Mouse (Mus musculus) cerebellum, adult 2 months (tissue): ENCODE results near the gene Cnot10.

ENCODE experiments used
- CTCF ChIP-seq: fragments of 200-500 bp; IDR thresholded peaks from 2 replicates; pipeline ENCODE4 v1.5.1; 2011; ENCODE audit warnings: low read depth, mild to moderate bottlenecking, control low read depth, low read length, moderate library complexity, borderline replicate concordance; ENCODE audit not compliant: insufficient read depth
- POLR2A ChIP-seq: fragments of 200-500 bp; IDR thresholded peaks from 2 replicates; pipeline ENCODE4 v1.6.1; 2011; ENCODE audit warnings: low read length, control low read depth, borderline replicate concordance; ENCODE audit not compliant: insufficient read depth

DNA sequence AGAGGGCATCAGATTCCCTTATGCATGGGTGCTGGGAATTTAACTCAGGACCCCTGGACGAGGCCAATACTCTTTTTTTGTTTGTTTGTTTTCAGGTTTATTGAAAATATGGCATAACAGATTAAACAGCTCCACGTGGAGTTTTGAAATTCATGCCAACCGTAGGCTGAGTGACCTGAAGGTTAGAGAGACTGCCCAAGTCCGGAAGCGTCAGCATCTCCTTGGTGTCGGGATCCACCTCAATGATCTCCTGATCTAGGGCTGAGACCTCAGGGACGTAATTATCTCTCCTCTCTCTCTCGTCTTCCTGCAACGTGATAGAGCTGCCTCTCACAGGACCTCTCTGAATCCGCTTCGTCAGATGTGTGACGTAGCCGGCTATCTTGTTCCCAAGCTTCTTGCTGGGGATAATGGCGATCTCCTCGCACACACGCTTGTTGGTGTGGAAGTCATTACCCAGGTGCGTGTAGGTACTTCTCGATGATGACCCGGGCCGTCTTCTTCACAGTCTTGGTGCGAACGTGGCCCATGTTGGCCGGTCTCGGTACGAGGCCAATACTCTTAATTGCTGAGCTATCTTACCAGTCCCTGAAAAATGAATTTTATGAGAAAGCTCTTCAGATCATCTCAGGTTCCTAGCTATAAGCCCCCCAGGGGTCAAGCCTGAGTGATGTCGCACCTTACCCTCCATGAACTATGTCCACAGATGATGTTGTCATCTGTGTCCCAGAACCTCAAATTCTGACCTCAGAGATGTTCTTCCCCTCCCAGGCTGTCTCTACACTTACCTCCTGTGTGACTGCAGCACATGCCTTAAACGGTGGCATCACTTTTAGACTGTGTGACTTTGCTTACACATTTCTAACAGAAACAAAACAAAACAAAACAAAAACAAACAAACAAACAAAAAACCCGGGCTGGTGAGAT is 7.8 kb upstream of the Cnot10 start:
- no peak for TF ChIP-seq CTCF
- no peak for TF ChIP-seq POLR2A
